Mouse (Mus musculus) Patski (cell line): ENCODE results near the gene Crlf1. TPM values are rescaled to one million over a fixed set of nuclear protein-coding genes. Genes with fewer than 3 reads are reported as not detected.

Experiments
- ATAC-seq: fragments of 100-300 bp; one replicate; pipeline ENCODE4 v1.8.0; 2021
- CTCF ChIA-PET: fragments of 350-600 bp; sonication (Branson Sonifier 250); formaldehyde crosslinking; loops from one replicate; lab custom pipeline; 2022; ENCODE audit warnings: inconsistent platforms; lab: Charles Lee
- POLR2A ChIA-PET: fragments of 350-600 bp; sonication (Branson Sonifier 250); formaldehyde crosslinking; loops from one replicate; lab custom pipeline; 2022; ENCODE audit warnings: antibody characterized with exemption, inconsistent platforms; lab: Charles Lee
- DNase-seq: peaks from one replicate; pipeline ENCODE4 v3.0.0-alpha.2; 2011; ENCODE audit warnings: low read depth, low spot score
- H3K27me3 ChIP-seq: fragments of 371-371 bp; one replicate; pipeline ENCODE4 v1.5.1; 2021
- CTCF ChIP-seq: fragments of 100-300 bp; IDR thresholded peaks from one replicate; pipeline ENCODE4 v1.5.1; 2021
- in situ Hi-C: fragments of 300-500 bp; cut with MboI; formaldehyde crosslinking; loops from 3 replicates; pipeline ENCODE4 v1.11.1; 2018; ENCODE audit warnings: low pct_unique_long_range_greater_than_20kb, mixed read lengths
- polyA plus RNA-seq: library from polyadenylated mRNA; unstranded; gene quantifications from one replicate; pipeline ENCODE4 v1.2.3, GENCODE M21; 2021

Crlf1 gene
- polyA plus RNA-seq, 1 experiment from 2014 or later = 29.4 TPM

GRCm38 (mm10) chr8:70468733-70469132 is 24.2 kb upstream of the Crlf1 start:
- no peaks in the 10 kb centered on the region for H3K27me3 ChIP-seq
- no peak for TF ChIP-seq CTCF
- ChIA-PET CTCF (no interaction called here), POLR2A (no interaction called here)
- ATAC-seq = no peak
- in situ Hi-C loops = no loop called here
- no peak for DNase-seq

DNA sequence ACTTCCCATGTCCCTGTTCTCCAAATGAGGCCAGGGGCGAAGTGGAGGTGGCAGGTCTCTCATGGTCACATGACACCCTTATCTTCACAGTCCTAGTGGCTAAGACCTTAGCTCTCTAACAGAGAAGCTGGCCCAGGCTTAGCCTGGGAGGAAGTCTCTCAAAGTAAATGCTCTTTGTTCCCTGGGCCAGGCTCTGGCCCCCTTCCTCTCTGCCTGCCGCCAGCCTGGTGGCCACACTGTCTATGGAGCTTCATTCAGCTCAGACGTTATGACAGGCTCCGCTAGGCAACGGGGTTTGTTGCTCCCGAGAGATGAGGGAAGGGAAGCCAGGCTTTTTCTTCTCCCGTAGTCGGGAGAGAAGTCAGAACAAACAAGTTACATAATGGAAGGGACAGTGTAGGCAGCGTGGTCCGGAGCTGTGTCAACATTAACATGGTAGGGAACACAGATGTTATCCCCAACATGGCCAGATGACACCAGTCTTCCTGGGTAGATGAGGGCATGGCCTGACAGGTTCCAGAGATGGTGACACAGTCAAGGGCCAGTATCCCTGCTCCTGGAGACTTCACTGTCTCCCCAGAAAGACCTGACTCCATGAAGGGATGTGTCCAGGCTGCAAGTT is 23.6 kb upstream of the Crlf1 start:
- POLR2A ChIA-PET = no interaction called here
- no peaks in the 10 kb centered on the region for H3K27me3 ChIP-seq

DNA sequence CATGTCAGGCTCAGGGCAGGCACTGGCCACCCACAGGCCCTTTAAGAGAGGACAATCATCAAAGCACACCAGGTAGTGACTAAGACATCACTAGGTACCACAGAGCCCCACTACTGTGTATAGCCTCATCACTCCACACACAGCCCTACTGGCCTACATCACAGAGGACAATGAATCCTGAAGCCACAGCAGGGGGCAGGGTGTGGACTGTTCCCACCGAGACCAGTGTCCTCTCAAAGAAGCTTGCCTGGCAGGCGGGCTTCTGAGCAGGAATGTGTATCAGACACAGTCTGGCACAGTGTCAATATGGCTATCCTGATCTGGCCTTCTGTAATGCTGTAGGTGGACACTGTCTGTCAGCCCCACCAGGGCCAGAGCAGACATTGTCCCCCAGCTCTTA is 23.0 kb upstream of the Crlf1 start:
- CTCF ChIA-PET = no interaction called here
- DNase-seq (no peak), ATAC-seq (no peak)
- POLR2A ChIA-PET = interaction anchor here (1.1 kb wide), 1 partner anchor 26 kb away, joined by 3 read pairs; no protein-coding TSS in a partner anchor
- no peaks in the 10 kb centered on the region for H3K27me3 ChIP-seq
- no peak for TF ChIP-seq CTCF
- in situ Hi-C loops = no loop called here

More for the DNA sequence above, 23.6 kb upstream of the Crlf1 start:
- ATAC-seq (no peak), DNase-seq (no peak)
- in situ Hi-C loops = no loop called here
- CTCF ChIA-PET = no interaction called here
- no peak for TF ChIP-seq CTCF

GRCm38 (mm10) chr8:70471856-70472255 is 21.1 kb upstream of the Crlf1 start:
- ChIA-PET POLR2A (interaction anchor here (1.6 kb wide), 1 partner anchor 12 kb away, joined by 3 read pairs; no protein-coding TSS in a partner anchor), CTCF (interaction anchor here (0.7 kb wide), 1 partner anchor 53 kb away, joined by 3 read pairs; no protein-coding TSS in a partner anchor)
- ATAC-seq (no peak), DNase-seq (no peak)
- H3K27me3 ChIP-seq = no peaks in the 10 kb centered on the region
- in situ Hi-C loops = no loop called here
- TF ChIP-seq CTCF = no peak

DNA sequence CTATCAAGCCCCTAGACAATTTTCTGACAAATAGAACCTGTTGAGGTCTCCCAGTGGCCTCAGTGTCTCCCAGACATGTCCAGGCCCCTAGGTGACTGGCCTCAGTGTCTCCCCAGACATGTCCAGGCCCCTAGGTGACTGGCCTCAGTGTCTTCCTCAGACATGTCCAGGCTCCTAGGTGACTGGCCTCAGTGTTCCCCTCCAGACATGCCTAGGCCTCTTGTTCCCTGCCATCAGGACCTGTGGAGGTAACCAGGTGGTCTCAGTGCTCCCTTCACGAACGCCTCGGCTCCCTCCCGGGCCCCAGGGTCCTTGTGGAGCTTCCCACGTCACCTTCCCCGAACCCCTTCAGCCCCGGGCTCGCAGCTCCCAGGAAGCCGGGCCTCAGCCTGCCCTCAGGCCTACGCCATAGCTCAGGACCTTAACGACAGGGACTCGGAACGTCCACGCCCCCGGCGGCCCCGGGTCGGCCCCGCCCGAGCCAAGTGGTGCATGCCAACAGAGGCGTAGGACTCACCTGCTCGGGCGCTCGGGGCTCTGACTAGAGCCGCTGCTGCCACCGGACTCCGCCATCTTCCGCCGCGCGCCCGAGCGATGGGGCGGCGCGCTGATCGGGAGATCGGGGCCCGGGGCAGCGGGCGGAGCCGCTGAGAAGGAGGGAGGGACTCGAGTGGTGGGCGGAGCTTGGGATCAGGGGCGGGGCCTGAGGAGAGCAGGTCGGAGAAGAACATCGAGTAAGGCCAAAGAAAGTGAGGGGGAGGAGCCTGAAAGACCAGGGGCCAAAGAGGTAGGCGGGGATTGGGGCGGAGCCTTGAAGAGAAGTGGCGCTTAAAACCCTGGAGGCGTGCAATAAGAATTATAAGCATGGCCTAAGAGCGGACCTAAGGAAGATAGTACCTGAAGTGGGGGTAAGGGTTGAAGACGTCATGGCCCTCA is 16.4 kb upstream of the Crlf1 start, which contains the start of gene Klhl26:
Gene Klhl26, minus strand, starts transcription at position 636 of the 936 bp plus-strand sequence.
- ChIA-PET POLR2A (no interaction called here), CTCF (no interaction called here)
- H3K27me3 ChIP-seq = no peaks in the 10 kb centered on the region
- peak; percentile 90 for ATAC-seq
- in situ Hi-C loops = no loop called here
- no peak for TF ChIP-seq CTCF
- peak; percentile 83 for DNase-seq

GRCm38 (mm10) chr8:70477269-70477982 is 15.5 kb upstream of the Crlf1 start:
- no peak for TF ChIP-seq CTCF
- peaks cover 3% of the 10 kb centered on the region for H3K27me3 ChIP-seq
- ATAC-seq (peak; percentile 29), DNase-seq (no peak)
- in situ Hi-C loops = no loop called here
- ChIA-PET CTCF (interaction anchor here (2.8 kb wide), 1 partner anchor 27 kb away, joined by 10 read pairs; no protein-coding TSS in a partner anchor), POLR2A (no interaction called here)

- TF ChIP-seq CTCF = no peak
- in situ Hi-C loops = no loop called here
- no peak for DNase-seq
- ChIA-PET CTCF (no interaction called here), POLR2A (no interaction called here)
- peaks cover 3% of the 10 kb centered on the region for H3K27me3 ChIP-seq
- ATAC-seq = no peak
These were observed 11.1 kb upstream of the Crlf1 start for GRCm38 (mm10) chr8:70481908-70482307.

- in situ Hi-C loops = no loop called here
- peaks cover 3% of the 10 kb centered on the region for H3K27me3 ChIP-seq
- DNase-seq (no peak), ATAC-seq (no peak)
- TF ChIP-seq CTCF = no peak
- POLR2A ChIA-PET = no interaction called here
- CTCF ChIA-PET = no interaction called here
These were observed 10.0 kb upstream of the Crlf1 start for GRCm38 (mm10) chr8:70482943-70483342.

GRCm38 (mm10) chr8:70486191-70486681 is 6.7 kb upstream of the Crlf1 start:
- H3K27me3 ChIP-seq = peaks cover 3% of the 10 kb centered on the region
- in situ Hi-C loops = no loop called here
- ATAC-seq (no peak), DNase-seq (no peak)
- POLR2A ChIA-PET = no interaction called here
- no peak for TF ChIP-seq CTCF
- CTCF ChIA-PET = no interaction called here

DNA sequence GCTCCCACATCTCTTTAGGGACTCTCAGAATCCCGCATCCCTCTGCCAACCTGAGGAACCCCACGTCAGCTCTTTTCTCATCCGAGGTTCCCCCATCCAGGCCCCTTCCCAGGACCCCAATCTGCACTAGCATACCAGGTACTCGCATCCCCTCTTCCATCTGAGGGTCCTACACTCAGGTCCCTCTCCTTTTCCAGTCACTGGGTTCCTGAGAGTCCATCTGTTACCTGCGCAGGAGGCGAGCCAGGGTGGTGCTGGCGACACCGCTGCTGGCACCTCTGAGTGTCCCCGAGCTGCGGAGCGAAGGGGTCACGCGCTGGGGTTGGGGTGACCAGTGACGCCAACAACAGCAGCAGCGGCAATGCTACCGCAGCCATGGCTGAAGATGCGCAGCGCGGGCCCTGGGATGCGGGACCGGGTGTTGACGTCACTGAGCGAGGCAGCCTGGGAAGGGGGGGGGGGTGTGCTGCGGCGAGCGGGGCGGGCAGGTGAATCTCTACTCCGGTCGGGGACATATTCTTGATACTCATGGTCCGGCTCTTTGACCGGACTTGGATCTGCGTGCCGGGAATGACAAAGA is 5.9 kb upstream of the Crlf1 start, which contains the start of gene Tmem59l:
Gene Tmem59l, minus strand, starts transcription at position 418 of the 580 bp plus-strand sequence.
- no peak for DNase-seq
- no peak for ATAC-seq
- POLR2A ChIA-PET = no interaction called here
- no peaks in the 10 kb centered on the region for H3K27me3 ChIP-seq
- TF ChIP-seq CTCF = no peak
- in situ Hi-C loops = no loop called here
- CTCF ChIA-PET = no interaction called here
